Mouse (Mus musculus) G1E (cell line): ENCODE measurements around the gene Gmfg.

Experiments used
- CTCF ChIP-seq: IDR thresholded peaks from 2 replicates; pipeline ENCODE4 v1.5.1; 2012; ENCODE audit warnings: low read depth, low read length, inconsistent platforms, mixed read lengths
- GATA1 ChIP-seq: IDR thresholded peaks from 2 replicates; pipeline ENCODE4 v1.6.1; 2012; ENCODE audit warnings: borderline replicate concordance, low read length, inconsistent platforms, mixed read lengths

DNA sequence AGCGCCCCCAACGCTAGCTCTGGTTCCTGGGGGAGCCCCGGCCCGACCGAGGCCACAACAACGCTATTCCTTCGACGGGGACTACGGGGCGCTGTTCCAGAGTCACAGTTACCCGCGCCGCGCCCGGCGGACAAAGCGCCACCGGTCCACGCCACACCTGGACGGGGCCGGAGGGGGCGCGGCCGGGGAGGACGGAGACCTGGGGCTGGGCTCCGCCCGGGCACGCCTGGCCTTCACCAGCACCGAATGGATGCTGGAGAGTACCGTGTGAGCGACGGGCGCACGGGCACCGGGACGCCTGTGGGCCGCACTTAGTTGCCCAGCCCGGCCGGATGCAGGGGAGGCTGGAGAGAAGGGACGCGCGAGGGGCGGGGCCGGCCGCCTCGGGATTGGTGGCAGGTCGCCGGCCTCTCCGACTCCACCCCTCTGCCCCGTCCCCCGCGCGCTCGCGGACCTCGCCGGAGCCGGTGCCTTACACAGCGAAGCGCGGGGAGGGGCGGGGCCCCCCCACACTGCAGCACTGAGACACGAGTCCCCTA, 30.0 kb downstream of the Gmfg start:
- TF ChIP-seq CTCF (no peak), GATA1 (no peak)
